Mouse (Mus musculus) forebrain, embryonic 11.5 days (tissue): ENCODE measurements at regions not wholly inside any gene's neighbourhood (a gene's known extent, or its start where the extent isn't known, plus 50 kb on each side); places are given as distances from the start of the nearest gene placed in this dataset. TPM values are rescaled to one million over a fixed set of nuclear protein-coding genes. Genes with fewer than 3 reads are reported as not detected.

Experiments used
- microRNA-seq: library from miRNA; unstranded; fragments of <30 nt; microRNA quantifications from one replicate; pipeline ENCODE4, GENCODE M21; 2016; ENCODE audit not compliant: insufficient number of aligned reads

Small RNA genes in the stretch of these regions (microRNA-seq; reads per million reads assigned to microRNA genes)
- not detected for gene Gm26190
